Mouse (Mus musculus): ENCODE results near the gene Nr2e3.

GRCm38 (mm10) chr9:59952515-59953070 is 7.9 kb downstream of the Nr2e3 start:
- TF ChIP-seq GATA1 (IDR thresholded peaks at IDR 0.05; ENCODE audit: borderline replicate concordance, low read length) (no peak), FLI1 (IDR thresholded peaks at IDR 0.05; ENCODE audit: low read length) (no peak)

All from megakaryocyte, embryonic 14.5 days (primary cell).